Mouse (Mus musculus): ENCODE data around the gene Neil3. TPM values are rescaled to one million over a fixed set of nuclear protein-coding genes. Genes with fewer than 3 reads are reported as not detected.

Neil3 gene
- 2.1 and 3.0 TPM in 2 replicates for polyA plus RNA-seq (2012; rRNA removed)

GRCm38 (mm10) chr8:53638495-53639171 lies at the start of gene Neil3:
TSS of gene Neil3 (minus strand) at chr8:53639065.
- WGBS: 1% methylated on average over 26 of the region's 26 CpGs
- DNase-seq (ENCODE audit: low read depth, low spot score): peak; percentile 61

GRCm38 (mm10) chr8:53680846-53681245 lies 42.0 kb upstream of the Neil3 start:
- 22% methylated on average over 12 of the region's 12 CpGs for WGBS
- DNase-seq (ENCODE audit: low read depth, low spot score): no peak

- DNase-seq (ENCODE audit: low read depth, low spot score): peak; percentile 8
- 14% methylated on average over 4 of the region's 4 CpGs for WGBS
Measured at GRCm38 (mm10) chr8:53663946-53664345, 25.1 kb upstream of the Neil3 start.

GRCm38 (mm10) chr8:53661436-53661835 lies 22.6 kb upstream of the Neil3 start:
- 59% methylated on average over 3 of the region's 3 CpGs for WGBS
- no peak for DNase-seq (ENCODE audit: low read depth, low spot score)

- 48% methylated on average over 4 of the region's 4 CpGs for WGBS
- DNase-seq (ENCODE audit: low read depth, low spot score): no peak
Measured at GRCm38 (mm10) chr8:53630618-53631017, 8.2 kb downstream of the Neil3 start.

- WGBS: 46% methylated on average over 4 of the region's 4 CpGs
- DNase-seq (ENCODE audit: low read depth, low spot score): no peak
Measured at GRCm38 (mm10) chr8:53628864-53629415, 9.9 kb downstream of the Neil3 start.

GRCm38 (mm10) chr8:53623425-53623824 lies 15.4 kb downstream of the Neil3 start:
- 47% methylated on average over 3 of the region's 3 CpGs for WGBS
- DNase-seq (ENCODE audit: low read depth, low spot score): no peak

GRCm38 (mm10) chr8:53619196-53619595 lies 19.7 kb downstream of the Neil3 start:
- no peak for DNase-seq (ENCODE audit: low read depth, low spot score)
- 95% methylated on average over 3 of the region's 3 CpGs for WGBS

- DNase-seq (ENCODE audit: low read depth, low spot score): no peak
- 32% methylated on average over 8 of the region's 8 CpGs for WGBS
Measured at GRCm38 (mm10) chr8:53614288-53614646, 24.6 kb downstream of the Neil3 start.

- 40% methylated on average over 7 of the region's 7 CpGs for WGBS
- DNase-seq (ENCODE audit: low read depth, low spot score): no peak
Measured at GRCm38 (mm10) chr8:53613577-53614287, 25.1 kb downstream of the Neil3 start.

- DNase-seq (ENCODE audit: low read depth, low spot score): no peak
- 82% methylated on average over 7 of the region's 7 CpGs for WGBS
Measured at GRCm38 (mm10) chr8:53612297-53612696, 26.6 kb downstream of the Neil3 start.

- 17% methylated on average over 3 of the region's 3 CpGs for WGBS
- DNase-seq (ENCODE audit: low read depth, low spot score): peak; percentile 4
Measured at GRCm38 (mm10) chr8:53607040-53607439, 31.8 kb downstream of the Neil3 start.

GRCm38 (mm10) chr8:53604906-53605305 lies 34.0 kb downstream of the Neil3 start:
- no peak for DNase-seq (ENCODE audit: low read depth, low spot score)
- WGBS: 90% methylated on average over 5 of the region's 5 CpGs

GRCm38 (mm10) chr8:53603672-53604071 lies 35.2 kb downstream of the Neil3 start:
- DNase-seq (ENCODE audit: low read depth, low spot score): no peak
- 58% methylated on average over 4 of the region's 4 CpGs for WGBS

GRCm38 (mm10) chr8:53600826-53601225 lies 38.0 kb downstream of the Neil3 start:
- WGBS: 91% methylated on average over 3 of the region's 3 CpGs
- no peak for DNase-seq (ENCODE audit: low read depth, low spot score)

GRCm38 (mm10) chr8:53600025-53600811 lies 38.6 kb downstream of the Neil3 start:
- DNase-seq (ENCODE audit: low read depth, low spot score): no peak
- 93% methylated on average over 11 of the region's 11 CpGs for WGBS

- no peak for DNase-seq (ENCODE audit: low read depth, low spot score)
- 86% methylated on average over 1 of the region's 1 CpGs for WGBS
Measured at GRCm38 (mm10) chr8:53598101-53598500, 40.8 kb downstream of the Neil3 start.

GRCm38 (mm10) chr8:53591777-53592176 lies 47.1 kb downstream of the Neil3 start:
- no peak for DNase-seq (ENCODE audit: low read depth, low spot score)
- WGBS: 85% methylated on average over 2 of the region's 2 CpGs

- 77% methylated on average over 2 of the region's 2 CpGs for WGBS
- DNase-seq (ENCODE audit: low read depth, low spot score): no peak
Measured at GRCm38 (mm10) chr8:53573600-53573999, 65.3 kb downstream of the Neil3 start.

- WGBS: 87% methylated on average over 6 of the region's 6 CpGs
- no peak for DNase-seq (ENCODE audit: low read depth, low spot score)
Measured at GRCm38 (mm10) chr8:53566223-53566622, 72.6 kb downstream of the Neil3 start.
